Mouse (Mus musculus): ENCODE results near the gene Pon1.

Pon1 gene

GRCm38 (mm10) chr6:5177967-5178891 is 15.5 kb downstream of the Pon1 start:
- peak in 1 of 2 experiments; percentile 11 for DNase-seq (ENCODE audit: low spot score in 2 of 2)

GRCm38 (mm10) chr6:5174179-5174812 is 19.4 kb downstream of the Pon1 start:
- no peak for DNase-seq (ENCODE audit: low spot score in 2 of 2)

DNA sequence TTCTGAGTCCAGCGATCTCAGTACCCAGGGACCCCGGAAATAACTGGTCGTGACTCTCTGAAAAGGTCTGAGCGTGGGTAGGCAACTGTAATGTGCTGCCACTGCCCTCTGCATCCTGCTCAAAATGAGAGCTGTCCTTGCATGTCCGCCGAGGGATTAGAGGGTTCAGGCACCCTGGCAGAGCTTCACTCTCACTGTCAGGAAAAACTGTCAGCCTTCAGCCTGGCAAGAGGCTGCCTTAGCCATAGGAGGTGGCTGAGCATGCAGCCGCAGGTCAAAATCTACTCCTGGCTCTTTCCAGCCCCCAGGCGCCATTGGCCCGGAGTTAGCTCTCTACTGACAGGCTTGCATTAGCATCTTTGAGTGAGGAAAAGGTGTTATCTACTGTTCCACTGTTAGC is 21.2 kb downstream of the Pon1 start:
- no peak for DNase-seq (ENCODE audit: low spot score in 2 of 2)

- DNase-seq (ENCODE audit: low spot score in 2 of 2): no peak
These were observed 22.3 kb downstream of the Pon1 start for GRCm38 (mm10) chr6:5171418-5171817.

- no peak for DNase-seq (ENCODE audit: low spot score in 2 of 2)
These were observed 25.6 kb downstream of the Pon1 start for GRCm38 (mm10) chr6:5168158-5168557.

GRCm38 (mm10) chr6:5167051-5167677 is 26.6 kb downstream of the Pon1 start:
- peak in 1 of 2 experiments; percentile 27 for DNase-seq (ENCODE audit: low spot score in 2 of 2)

DNA sequence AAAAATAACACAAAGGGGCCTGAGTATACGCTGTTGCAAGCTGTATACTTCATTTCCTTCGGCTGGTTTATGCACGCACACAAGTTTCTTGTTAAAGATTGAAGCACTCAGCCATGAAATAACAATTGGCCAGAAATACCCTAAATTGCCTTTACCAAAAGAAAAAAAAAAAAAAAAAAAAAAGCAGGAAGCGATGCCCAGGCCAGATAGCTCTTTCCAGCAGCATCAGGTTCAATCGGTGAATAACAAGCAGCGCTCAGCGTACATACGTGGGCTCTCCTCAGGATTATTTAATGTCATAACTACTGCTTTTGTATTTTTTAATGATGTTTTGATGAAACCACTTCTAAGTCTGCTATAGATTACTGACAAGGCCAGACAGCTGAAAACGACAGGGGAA is 28.9 kb downstream of the Pon1 start:
- DNase-seq (ENCODE audit: low spot score in 2 of 2): no peak

GRCm38 (mm10) chr6:5163507-5164144 is 30.1 kb downstream of the Pon1 start:
- DNase-seq (ENCODE audit: low spot score in 2 of 2): no peak

DNA sequence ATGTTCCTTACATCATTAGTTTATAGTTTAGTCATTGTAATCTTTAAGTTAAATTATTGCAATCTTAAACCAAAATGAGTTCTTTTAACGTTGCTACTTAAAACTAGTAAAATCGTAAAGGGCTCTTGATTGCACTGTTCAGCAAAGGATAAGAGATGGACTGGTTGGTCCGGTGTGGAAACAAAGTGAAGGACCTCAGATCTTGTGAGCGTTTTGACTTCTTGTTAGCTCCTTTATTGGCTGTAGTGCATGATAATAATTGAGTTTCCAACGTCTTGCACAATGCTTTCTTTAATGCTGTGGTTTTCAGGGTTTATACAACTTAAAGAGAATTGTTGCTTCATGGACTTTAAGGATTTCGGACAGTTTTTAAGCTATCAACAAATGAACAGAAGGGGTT is 31.7 kb downstream of the Pon1 start:
- no peak for DNase-seq (ENCODE audit: low spot score in 2 of 2)

- DNase-seq (ENCODE audit: low spot score in 2 of 2): no peak
These were observed 34.4 kb downstream of the Pon1 start for GRCm38 (mm10) chr6:5159385-5159791.

GRCm38 (mm10) chr6:5156541-5157425 is 37.0 kb downstream of the Pon1 start:
- DNase-seq (ENCODE audit: low spot score in 2 of 2): no peak

- DNase-seq (ENCODE audit: low spot score in 2 of 2): no peak
These were observed 38.3 kb downstream of the Pon1 start for GRCm38 (mm10) chr6:5155313-5155927.

GRCm38 (mm10) chr6:5154786-5155185 is 39.0 kb downstream of the Pon1 start:
- DNase-seq (ENCODE audit: low spot score in 2 of 2): no peak

GRCm38 (mm10) chr6:5152185-5152584 is 41.6 kb downstream of the Pon1 start:
- no peak for DNase-seq (ENCODE audit: low spot score in 2 of 2)

DNA sequence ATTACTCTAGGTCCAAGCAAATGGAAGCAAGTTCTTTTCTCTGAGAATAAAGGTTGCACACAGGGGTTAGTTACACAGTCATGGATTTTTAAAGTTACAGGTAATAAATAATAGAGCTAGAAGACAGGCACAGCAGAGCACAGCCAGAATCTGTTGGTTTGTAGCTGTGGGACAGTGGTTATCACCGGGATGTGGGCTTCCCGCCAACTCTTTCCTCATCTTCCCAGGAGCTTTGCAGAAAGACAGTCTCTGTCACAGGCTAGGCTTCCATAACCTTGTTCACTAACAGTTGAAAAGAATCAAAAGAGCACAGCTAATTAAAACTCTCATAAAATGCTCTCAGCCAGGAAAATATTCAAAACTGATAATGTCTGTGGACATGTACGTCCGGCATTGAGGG is 42.6 kb downstream of the Pon1 start:
- DNase-seq (ENCODE audit: low spot score in 2 of 2): no peak

GRCm38 (mm10) chr6:5149941-5150340 is 43.8 kb downstream of the Pon1 start:
- DNase-seq (ENCODE audit: low spot score in 2 of 2): no peak

DNA sequence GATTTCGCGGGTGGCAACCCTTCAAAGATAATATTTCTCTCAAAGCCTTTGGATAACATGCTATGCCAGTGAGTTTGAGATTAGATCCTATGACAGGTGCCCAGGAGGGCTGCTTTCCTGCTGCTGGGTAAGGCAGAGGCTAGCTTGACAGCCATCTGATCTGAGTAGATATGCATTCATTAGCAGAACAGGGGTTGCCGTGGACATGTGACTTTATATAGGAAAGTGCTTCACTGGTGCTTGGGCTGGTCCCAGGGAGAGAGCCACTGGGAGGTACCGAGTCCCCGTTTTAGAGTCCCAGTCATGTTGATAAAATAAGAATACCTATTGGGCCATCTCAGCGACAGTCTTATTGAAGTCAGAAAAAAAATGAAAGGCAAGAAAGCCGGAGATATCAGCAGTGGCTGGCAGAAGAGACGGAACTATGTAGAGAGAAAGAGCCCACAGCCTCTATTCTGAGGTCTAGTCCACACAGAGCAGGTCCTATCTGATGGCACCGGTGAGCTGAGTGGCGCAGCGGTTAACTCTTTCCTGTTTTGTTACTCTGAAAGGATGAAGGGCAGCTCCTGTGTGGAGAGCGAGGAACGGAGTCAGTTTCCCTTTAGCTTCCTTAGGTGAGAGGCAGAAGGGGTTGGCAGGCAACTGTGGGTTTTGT is 46.1 kb downstream of the Pon1 start:
- DNase-seq (ENCODE audit: low spot score in 2 of 2): no peak

GRCm38 (mm10) chr6:5139666-5140065 is 54.1 kb downstream of the Pon1 start:
- no peak for DNase-seq (ENCODE audit: low spot score in 2 of 2)

DNA sequence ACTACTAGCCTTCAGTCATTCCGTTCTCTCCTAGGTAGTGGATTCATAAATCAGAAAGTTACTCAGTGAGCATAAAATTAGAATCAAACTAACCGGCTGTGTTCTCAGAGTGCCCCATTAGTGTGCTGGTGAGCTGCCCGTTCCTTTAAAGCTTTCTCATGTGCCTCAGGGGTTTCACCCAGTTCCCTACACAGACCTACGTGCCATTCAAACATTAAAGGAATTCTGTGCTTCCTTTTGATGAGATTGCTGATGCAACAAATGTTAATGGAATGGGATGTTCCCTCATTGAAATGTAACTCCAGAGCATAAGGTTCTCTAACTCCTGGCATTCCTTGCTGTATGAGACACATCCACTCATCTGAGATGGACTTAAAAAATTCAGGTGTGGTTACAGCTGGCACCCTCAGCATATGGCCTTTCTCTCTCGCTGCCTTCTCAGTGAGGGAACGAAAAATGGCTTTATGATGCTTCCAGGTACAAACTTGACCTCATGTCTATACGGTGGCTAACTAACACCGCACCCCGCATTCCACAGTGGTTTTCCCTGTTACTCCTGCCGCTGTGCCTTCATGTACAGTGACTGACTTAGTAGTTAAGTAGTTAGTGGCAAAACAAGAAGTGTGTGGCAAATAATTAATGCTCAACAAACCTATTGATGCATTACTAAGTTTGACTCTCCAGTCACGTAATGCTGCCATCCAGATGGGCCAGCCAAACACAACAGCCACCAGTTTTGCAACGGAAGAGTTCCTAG is 54.7 kb downstream of the Pon1 start:
- DNase-seq (ENCODE audit: low spot score in 2 of 2): no peak

All from left cerebral cortex, adult 9 months (tissue).